Mouse (Mus musculus) adrenal gland, postnatal 25 days (tissue): ENCODE data around the gene Sh3gl2. TPM values are rescaled to one million over a fixed set of nuclear protein-coding genes. Genes with fewer than 3 reads are reported as not detected.

Source experiments
- DNase-seq: peaks from one replicate; pipeline ENCODE4 v3.0.0; 2021; ENCODE audit warnings: mixed read lengths
- total RNA-seq: library from RNA; stranded (reverse); gene quantifications from 2 replicates; pipeline ENCODE4 v1.2.3, GENCODE M21; 2021

Sh3gl2 gene
- total RNA-seq, 1 experiment from 2014 or later, result 21.6 TPM

DNA sequence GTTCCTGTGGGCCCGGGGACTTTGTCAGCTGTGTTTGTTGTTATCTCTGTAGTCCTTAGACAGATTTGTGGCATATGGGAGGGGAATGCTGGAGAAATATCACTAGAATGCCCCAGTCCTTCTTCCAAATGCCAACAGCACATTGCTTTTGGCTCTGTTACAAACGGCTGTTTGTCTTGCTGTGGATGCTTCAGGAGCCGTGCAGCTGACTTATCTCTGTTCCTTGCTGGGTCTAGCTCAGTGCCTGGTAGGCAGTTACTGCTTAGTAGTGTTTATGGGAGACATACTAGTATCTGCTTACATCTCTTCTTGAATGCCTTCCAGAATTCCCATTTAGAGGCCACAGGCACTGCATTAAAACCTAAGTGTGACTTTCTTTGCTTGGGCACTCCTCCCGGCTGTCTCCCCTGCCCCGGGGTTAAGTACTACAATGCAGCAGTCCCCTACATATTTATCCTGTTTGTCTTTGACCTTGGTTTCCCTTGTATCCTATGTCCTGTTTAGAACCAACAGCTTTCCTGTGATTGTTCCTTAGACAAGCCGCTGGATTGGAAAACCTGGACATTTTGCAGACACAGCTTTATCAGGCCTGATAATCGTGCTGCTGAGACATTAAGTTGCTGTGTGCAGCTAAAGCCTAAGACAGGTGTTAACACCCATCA is 101.1 kb downstream of the Sh3gl2 start:
- DNase-seq, result no peak

DNA sequence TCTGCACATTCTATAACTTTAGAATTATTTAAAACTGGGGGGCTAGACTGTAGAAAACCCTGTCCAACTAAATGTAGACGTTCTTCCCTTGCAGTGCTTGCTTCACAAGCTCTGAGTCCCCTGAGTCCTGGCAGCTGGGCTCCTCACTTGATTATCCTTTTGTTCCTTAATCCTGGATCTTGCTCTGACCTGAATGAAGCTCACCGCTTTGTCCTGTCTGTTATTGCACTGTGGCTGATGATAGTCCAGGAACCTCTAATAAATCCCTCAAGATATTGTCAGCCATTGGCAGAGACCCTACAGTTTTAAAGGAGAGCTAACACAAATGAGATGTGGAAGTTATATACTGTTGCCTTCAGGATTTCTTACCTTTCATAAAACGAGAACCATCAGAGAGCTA is 114.2 kb downstream of the Sh3gl2 start:
- no peak for DNase-seq

DNA sequence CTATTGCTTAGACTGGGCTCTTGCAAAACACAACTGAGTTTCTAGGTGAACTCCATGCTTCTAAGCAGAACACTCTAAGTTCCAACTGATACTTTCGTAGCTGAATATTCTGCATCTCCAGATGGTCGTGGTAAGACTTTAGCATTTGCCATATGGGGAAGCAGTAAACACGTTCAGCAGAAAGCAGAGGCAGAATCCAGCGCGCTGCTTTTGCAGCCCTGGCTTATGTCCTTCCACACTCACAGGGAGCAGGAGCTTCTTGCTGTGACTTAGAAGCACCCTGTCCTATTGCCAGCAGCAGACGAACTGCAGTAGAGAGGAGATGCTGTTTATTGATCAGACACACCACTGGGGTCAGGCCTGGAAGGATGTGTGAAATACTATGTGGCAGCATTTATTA is 120.5 kb downstream of the Sh3gl2 start:
- no peak for DNase-seq

DNA sequence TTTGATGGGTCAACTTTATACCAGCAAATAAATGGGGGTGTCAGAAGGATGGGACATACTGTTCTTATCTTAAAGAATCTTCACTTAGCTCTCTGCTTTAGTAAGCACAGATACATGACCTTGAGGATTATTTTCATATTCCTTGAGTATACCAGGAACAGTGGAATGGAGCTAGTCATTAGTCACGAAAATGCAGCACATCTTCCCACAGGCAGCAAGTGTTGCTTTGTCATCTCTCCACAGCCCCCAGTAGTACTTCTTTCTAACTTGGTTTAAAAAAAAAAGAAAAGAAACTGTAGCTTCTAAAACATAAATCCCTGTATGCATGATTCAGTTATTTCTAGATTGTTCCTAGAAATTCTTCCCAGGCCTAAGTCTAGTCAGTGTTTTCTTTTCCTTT is 121.1 kb downstream of the Sh3gl2 start:
- no peak for DNase-seq

DNA sequence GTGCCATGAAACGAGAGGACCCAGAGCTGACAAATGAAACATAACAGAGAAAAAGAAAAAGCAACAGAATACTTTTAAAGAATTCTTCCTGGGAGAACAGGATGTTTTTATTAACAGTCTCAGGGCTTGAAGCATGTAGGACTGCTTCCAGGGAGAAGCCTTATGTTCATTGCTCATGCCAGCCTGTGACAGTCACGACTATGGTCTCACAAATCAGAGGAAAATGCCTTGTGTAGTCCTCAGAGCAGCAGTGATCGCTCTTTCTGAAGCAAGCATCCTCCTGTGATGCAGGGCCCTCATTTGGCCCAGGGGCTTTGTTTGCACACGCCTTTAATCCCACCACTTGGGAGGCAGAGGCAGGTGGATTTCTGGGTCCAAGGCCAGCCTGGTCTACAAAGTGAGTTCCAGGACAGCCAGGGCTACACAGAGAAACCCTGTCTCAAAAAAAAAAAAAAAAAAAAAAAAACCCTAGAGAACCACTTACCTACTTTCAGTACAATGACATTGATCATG is 129.8 kb downstream of the Sh3gl2 start:
- DNase-seq, result no peak

DNA sequence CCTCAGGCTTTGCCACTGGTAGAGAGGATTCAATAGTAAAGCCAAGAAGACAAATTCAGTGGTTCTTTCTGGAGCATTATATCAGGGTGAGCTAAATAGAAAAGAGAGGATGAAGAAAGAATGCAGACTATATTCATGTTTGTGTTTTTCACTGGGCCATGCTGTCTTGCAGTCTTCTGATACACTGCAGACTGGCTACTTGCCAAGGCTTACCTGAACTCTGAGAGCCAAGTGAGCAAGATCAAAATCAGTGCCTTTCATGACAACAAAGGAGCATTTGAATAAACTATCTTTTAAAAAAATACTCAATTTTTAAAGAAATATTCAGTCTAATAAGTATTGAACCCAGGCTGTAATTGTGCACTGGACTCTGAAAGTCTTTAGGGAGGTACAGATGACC is 131.4 kb downstream of the Sh3gl2 start:
- DNase-seq, result no peak

DNA sequence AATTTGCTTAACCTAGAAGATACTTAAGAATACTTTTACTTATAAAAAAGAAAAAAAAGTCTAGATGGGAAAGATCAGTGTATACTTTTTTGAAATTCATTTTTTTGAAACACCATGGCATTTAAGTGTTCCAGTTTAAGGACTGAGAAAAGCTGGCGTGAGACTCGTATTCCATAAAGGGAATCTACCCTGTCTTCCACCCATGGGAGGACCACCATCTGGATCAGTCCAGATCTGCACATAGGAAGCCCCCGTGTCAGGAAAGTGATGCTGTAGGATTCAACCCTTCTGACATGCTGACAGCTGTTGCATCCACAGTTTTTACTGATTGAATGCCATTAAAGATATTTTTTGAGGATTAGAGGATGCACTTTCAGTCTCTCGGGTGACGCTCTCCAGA is 134.2 kb downstream of the Sh3gl2 start:
- no peak for DNase-seq

DNA sequence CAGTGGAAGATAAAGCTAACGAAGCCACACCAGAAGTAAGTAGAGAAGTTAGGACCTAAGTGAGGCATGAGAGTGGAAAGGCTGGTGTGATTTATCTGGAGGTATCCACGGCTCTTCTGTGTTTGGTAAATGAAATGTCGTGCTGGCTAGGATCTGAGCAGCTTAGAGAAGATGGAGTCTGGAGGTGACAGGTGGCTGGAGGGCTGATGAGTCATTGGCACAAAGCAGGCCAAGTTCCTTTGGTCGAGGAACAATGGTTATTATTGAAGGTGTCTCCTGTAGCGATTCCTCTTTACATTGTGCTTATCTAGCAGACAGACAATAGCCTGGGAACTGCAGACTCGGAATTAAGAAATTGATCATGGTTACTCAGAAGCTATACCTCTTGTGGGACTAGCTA is 135.8 kb downstream of the Sh3gl2 start:
- DNase-seq, result no peak

DNA sequence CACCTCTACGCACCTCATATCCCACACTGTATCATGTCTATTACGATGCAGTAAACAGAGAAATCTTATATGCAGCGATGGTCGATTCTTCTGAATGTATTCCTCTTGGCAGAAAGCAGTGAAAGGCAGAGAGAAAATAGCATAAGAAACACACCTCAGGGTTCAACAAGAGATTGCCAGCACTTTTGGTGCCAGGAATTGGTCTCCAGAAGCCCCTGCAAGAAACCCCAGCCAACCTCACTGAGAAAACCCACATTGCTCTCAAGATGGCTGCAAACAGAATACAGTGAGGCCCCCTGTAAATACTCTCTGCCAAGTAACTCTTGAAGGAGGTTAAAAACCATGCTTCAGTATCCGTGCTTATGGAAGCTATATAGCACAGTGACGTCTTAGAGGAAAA is 141.0 kb downstream of the Sh3gl2 start:
- no peak for DNase-seq

DNA sequence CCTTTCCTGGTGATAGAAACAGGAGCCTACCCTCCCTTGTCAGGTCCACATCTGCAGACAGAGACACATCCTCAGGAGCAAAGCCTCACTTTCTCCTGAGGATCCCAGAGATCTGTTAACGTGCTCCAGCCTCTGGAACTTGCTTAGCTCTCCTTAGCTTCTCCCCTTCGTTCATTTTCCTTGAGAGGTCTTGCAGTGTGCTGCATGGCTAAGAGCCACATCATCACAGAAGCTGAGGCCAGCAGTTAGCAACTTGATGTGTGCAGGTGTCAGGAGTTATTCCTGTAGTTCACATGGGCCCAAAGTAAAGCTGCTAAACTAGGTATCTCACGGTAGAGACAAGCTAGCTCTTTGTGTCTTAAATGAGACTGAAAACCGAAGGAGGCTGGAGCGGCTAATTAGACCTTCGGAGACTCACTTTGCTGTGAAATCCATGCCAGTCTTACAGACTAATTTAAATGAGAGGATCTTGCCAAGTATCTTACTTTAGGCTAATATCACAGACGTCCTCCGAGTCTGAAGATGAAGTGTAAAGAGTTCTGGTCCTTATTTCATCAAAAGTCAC is 143.2 kb downstream of the Sh3gl2 start:
- DNase-seq, result no peak

DNA sequence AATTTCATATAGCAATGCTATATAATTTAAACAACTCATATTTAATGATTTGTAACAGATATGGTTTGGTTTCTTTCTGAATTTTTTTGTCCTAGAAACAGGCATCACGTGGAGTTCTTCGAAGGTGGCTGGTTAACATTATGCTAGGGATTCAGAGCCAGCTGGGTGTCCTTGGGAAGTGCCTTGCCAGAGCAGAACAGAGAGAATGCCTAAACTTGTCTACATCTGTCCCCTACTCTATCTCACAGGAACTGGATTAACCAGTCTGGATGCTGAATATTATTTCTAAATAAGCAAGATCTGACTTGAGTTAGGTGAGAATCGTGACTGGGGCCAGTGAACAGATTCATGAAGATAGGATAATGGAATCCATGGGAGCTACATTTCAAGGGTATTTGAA is 157.7 kb downstream of the Sh3gl2 start:
- DNase-seq, result no peak

DNA sequence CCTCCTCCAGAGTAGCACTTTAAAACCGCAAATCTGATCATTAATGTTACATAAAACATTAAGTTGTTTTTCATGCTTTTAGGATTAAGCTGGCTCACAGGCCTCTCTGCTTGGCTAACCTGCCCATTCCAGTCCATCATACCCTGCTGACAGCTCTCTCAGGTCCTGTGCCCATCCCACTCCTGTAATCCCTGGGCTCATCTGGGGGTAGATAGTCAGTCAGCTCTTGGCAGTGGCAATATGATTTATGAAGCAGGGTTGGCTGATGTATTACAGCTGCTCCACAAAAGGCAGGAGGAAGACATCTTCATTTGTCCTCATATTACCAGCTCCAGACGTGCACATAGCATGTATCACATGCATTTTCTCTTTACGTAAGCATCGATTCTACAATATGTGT is 158.3 kb downstream of the Sh3gl2 start:
- no peak for DNase-seq

DNA sequence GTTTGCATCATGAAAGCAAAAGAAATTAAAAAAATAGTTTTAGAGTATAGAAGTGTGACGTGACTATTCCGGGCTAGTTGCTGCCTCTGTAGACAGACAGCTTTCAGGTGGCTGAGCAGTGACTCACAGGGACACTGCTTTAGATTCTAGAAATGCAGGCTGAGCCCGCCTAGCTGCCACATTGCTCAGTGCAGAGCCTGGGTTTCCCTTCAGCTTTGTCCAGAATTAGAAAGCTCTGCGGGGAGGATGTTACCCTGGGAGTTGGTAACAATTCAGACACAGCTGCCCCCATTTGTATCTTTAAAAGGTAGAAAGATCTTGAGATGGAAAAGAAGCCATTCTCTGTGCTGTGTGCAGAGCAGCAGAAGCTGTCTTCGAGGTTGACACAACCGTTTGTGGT is 166.1 kb downstream of the Sh3gl2 start:
- DNase-seq, result peak; percentile 28

DNA sequence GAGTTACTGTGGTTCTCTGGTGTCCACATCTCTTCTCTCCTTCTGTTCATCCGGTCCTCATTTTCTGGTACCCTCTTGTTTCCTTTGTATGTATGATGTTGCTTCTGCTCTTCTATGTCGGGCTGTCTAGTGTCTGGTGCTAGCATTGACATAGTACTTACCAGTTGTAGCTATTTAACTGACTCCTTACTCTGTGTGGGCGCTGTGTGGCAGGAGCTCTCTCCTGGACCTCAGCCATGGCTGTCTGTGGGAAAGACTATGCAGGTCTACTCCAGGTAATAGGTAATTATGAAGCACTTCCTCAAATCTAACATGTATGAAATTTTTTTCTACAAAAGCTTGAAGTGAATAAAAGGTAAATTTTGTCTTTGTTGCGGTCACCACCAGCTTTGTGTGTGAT is 169.9 kb downstream of the Sh3gl2 start:
- no peak for DNase-seq

DNA sequence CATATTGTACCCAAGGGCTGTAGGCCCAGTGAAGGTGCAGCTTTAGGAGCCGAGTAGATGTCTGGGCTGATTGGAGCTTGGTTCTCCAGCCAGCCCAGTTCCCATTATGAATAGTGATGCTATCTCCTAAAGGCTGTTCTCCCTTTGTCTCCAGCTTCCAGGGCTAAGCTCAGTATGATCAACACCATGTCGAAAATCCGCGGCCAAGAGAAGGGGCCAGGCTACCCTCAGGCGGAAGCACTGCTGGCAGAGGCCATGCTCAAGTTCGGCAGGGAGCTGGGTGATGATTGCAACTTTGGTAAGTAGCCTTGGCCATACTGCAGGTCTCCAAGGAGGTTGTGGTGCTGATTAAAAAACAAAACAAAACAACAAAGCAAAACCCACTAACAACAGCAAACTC is 171.3 kb downstream of the Sh3gl2 start:
- DNase-seq, result no peak

DNA sequence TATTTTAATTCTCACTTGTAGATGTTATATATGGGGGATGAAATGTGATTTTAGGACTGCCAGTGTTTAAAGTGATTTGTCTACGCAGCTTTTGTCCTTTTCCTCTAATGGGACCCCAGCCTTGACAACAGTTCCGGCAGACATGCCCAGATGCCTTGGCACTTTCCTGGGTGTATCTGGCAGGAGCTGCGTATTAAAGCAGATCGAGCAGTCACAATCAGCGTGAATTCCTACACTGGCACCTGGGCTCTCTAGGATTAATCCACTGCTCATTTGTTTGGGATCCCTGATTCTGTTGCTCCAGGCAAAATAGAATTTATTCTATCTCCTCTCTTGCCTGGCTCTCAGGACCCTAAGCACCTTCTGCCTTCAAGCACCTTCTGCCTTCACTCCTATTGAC is 171.7 kb downstream of the Sh3gl2 start:
- DNase-seq, result no peak

DNA sequence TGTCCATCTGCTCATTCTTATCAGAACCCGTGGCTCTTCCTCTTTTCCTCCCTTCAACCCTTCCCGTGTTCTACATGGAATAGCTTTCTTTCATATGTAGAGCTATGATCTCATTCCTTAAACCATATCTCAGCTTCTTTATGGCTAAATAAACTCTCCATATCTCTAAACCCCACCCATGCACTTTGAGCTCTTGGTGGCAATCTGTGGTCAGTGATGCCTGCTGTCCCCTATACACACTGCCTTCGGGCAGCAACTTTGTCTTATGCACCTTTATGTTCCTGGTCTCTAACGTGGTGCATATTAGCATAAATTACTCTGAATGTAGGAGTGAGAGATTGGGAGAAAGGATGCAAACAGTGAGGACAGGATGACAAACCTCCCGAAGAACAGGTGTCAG is 180.3 kb downstream of the Sh3gl2 start:
- no peak for DNase-seq

DNA sequence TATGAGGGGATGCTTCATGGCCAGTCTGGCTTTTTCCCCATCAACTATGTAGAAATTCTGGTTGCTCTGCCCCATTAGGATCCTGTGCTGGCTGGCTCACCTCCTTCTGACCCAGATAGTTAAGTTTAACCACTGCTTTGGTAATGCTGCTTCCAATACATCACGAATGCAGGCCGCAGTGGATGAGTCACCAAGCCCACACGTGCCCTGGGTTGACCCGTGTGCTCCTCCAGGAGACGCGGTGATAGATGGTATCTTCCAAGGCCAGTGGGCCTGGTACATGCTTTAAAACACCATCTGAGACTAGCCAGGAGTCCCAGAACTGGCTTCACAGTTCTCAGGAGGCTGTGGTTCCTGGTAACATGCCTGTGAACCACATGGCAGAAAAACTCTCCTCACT is 182.8 kb downstream of the Sh3gl2 start:
- peak; percentile 66 for DNase-seq

DNA sequence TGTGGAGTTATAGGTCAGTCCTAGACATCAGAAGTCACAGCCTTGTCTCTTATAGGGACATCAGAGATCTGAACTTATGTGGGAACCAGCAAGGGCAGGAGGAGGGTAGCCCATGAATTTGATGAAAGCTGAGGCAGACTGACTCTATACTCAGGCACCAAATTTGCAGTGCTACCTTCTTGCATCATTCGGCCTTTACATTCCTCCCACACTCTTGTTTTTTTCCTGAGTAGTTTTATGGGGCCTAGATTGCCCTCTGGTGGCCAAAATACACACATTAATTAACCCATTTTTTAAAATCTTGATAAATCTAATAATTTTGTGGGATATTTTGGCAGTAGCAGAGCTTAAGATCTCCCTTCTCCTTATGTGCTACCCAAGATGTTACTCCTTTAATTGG is 186.9 kb downstream of the Sh3gl2 start:
- DNase-seq, result no peak

DNA sequence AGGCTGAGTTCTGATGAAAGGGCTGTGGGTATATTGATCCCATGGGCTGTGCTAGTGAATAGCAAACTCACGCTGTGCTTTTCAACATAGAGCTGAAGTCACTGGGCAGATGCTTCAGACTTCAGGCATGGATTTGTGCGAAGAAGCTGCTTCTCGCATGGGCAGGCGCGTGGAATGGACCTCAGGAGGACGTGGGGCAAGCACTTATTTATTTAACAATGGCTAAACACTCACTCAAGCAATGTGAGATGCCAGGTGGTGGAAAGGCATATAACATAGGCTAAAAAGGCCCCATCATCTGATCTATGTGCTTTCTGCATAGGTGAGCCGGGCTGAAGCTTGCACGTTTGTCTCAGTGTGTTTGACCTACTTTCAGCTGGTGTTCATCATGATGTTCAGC is 193.8 kb downstream of the Sh3gl2 start:
- DNase-seq, result no peak

DNA sequence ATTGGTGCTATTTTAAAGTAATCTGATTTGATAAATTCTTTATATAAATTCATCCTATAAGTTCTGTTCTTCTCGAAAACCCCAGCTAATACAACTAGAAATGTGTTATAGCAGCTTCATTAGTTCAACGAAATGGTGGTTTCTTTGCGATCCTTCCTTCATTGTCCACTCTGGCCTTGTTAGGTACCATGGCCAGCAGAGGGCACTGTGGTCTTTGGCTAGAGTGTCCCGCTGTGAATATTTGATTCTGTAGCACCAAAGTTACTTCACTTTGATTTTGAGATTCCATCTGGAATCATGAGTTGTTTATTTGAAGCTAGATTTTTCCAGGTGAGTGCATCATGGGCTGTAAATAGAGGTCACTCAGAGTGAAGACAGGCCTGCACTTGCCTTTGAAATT is 197.9 kb downstream of the Sh3gl2 start:
- peak; percentile 79 for DNase-seq

DNA sequence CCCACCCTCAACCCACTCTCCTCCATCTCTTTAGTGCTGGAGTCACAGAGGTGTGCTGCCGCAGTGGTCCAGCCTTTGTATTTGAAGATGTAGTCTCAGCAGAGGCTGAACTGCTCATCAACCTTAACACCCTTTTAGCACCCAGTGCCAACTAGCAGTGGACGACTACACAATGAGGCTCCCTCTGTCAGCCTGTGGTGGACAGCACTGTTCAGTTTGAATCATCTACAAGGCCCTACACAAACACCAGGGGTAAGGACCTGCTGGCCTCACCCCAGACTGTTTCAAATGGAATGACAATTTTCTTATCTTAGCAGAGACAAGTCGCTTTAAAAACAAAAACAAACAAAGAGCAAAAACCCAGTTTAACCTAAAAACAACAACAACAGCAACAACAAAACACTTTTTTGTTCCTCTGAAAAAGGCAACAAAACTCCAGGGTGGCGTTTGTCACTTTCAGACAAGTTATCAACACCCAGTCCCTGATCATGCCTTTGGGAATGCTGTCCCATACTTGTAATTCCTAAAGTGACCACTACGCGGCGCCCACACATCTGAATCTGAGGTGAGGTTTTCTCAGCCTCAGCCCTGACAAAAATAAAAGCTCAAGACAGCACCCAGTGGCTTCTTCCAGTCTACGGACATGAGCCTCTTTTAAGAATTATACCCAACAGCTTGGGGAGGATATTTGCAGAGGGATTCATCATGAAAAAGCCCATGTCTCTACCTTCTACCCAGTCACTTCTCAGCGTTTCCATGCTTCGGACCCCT is 199.7 kb downstream of the Sh3gl2 start:
- peak; percentile 56 for DNase-seq

DNA sequence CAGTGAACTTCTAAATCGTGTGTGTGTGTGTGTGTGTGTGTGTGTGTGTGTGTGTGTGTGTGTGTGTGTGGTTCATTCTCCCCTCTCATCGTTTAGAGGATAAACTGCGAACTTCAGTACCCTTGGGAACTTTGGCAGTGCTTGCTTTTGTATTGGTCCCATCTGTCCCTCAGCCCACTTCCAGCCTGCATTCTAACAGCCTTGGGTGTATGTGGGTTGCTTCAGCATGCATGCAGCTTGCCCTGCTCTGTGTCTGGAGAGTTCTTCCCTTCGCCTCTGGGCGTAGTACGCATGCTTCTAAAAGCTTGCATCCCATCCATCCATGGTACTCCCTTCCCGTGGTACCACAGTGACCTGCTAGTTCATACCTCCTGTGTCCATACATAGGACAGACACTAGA is 200.3 kb downstream of the Sh3gl2 start:
- no peak for DNase-seq

DNA sequence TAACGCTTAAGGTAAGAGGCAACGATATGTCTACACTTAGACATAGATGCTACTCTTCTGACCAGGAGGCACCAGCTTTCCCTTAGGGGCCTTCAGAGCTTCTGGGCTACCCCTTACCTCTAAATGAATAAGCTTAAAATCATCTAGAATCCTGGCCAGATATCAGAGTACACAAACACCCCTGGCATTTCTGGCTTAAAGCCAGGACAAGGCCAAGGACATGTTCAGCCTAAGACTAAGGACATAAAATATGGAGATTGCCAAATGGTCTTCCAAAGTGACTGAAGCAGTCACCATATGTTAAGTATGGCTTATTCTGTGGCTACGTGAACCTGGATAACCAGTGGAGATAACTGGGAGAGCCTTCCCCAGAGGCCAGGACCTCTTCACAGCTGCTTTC is 211.5 kb downstream of the Sh3gl2 start:
- peak; percentile 47 for DNase-seq
